Mouse (Mus musculus): ENCODE data around the gene Ddx28. TPM values are rescaled to one million over a fixed set of nuclear protein-coding genes. Genes with fewer than 3 reads are reported as not detected.
A peak's percentile ranks its signal among the peaks of the same experiment; 100 is the strongest.

Ddx28 gene
- 10 to 100 TPM; 10.4 to 10.7 TPM for total RNA-seq (2021)
- long read RNA-seq, experiment 1, transcript Ddx28-201 (1 exons, 2,262 nt), result major isoform, 15 of 15 reads
- long read RNA-seq, experiment 1, partial matches to known transcripts, result 0 of 15 reads
- long read RNA-seq, experiment 1, other reads (novel, unspliced or antisense), result 0 of 15 reads
- long read RNA-seq, experiment 2, transcript Ddx28-201 (1 exons, 2,262 nt), result major isoform, 24 of 24 reads
- long read RNA-seq, experiment 2, partial matches to known transcripts, result 0 of 24 reads
- long read RNA-seq, experiment 2, other reads (novel, unspliced or antisense), result 0 of 24 reads

GRCm38 (mm10) chr8:106011643-106011986 lies at the start of gene Ddx28:
TSS of gene Ddx28 (minus strand) at chr8:106011882.
- Histone ChIP-seq H3K4me3 (peak within 1 kb of the TSS; percentile 93), H3K27ac (peak within 1 kb of the TSS; percentile 91)
- no peak for TF ChIP-seq CTCF (IDR thresholded peaks at IDR 0.05)
- DNase-seq, result no peak
- intact Hi-C loops (cut with DNase I), result loop anchor here (1.0 to 5.0 kb wide), 2 partner anchors 74 to 110 kb away; partner anchors contain the start of gene Psmb10

- H3K27ac ChIP-seq, result peak overlapping the region; percentile 99
- intact Hi-C loops (cut with DNase I), result no loop called here
- TF ChIP-seq CTCF (IDR thresholded peaks at IDR 0.05), result no peak
- H3K4me3 ChIP-seq, result peak overlapping the region; percentile 98
- DNase-seq, result no peak
Observed at GRCm38 (mm10) chr8:106060521-106060920, 48.8 kb upstream of the Ddx28 start.

- Histone ChIP-seq H3K4me3 (peak overlapping the region; percentile 98), H3K27ac (peak overlapping the region; percentile 99)
- peak; percentile 80 for DNase-seq
- intact Hi-C loops (cut with DNase I), result no loop called here
- TF ChIP-seq CTCF (IDR thresholded peaks at IDR 0.05), result no peak
Observed at GRCm38 (mm10) chr8:106059613-106060371, 48.1 kb upstream of the Ddx28 start.

- no peak for TF ChIP-seq CTCF (IDR thresholded peaks at IDR 0.05)
- intact Hi-C loops (cut with DNase I), result no loop called here
Observed at GRCm38 (mm10) chr8:106058731-106059612, 47.3 kb upstream of the Ddx28 start, which contains the start of gene Nfatc3. TSS of gene Nfatc3 (plus strand) at chr8:106058840.

GRCm38 (mm10) chr8:106056455-106056982 lies 44.8 kb upstream of the Ddx28 start:
- TF ChIP-seq CTCF (IDR thresholded peaks at IDR 0.05), result no peak

More at GRCm38 (mm10) chr8:106058731-106059612, 47.3 kb upstream of the Ddx28 start, which contains the start of gene Nfatc3:
- H3K27ac ChIP-seq, result peak within 1 kb of the TSS; percentile 99
- DNase-seq, result peak; percentile 99
- peak within 1 kb of the TSS; percentile 98 for H3K4me3 ChIP-seq

GRCm38 (mm10) chr8:106055038-106055437 lies 43.4 kb upstream of the Ddx28 start:
- intact Hi-C loops (cut with DNase I), result no loop called here
- Histone ChIP-seq H3K27ac (peak overlapping the region; percentile 71), H3K4me3 (no peak overlapping the region)
- TF ChIP-seq CTCF (IDR thresholded peaks at IDR 0.05), result no peak
- no peak for DNase-seq

More at GRCm38 (mm10) chr8:106056455-106056982, 44.8 kb upstream of the Ddx28 start:
- H3K4me3 ChIP-seq, result no peak overlapping the region
- DNase-seq, result no peak
- H3K27ac ChIP-seq, result no peak overlapping the region
- intact Hi-C loops (cut with DNase I), result no loop called here

- Histone ChIP-seq H3K4me3 (no peak overlapping the region), H3K27ac (peak overlapping the region; percentile 71)
- no peak for TF ChIP-seq CTCF (IDR thresholded peaks at IDR 0.05)
- intact Hi-C loops (cut with DNase I), result no loop called here
- peak; percentile 43 for DNase-seq
Observed at GRCm38 (mm10) chr8:106054190-106054811, 42.6 kb upstream of the Ddx28 start.

GRCm38 (mm10) chr8:106052510-106053089 lies 40.9 kb upstream of the Ddx28 start:
- TF ChIP-seq CTCF (IDR thresholded peaks at IDR 0.05), result no peak
- no peak overlapping the region for H3K4me3 ChIP-seq
- H3K27ac ChIP-seq, result no peak overlapping the region
- DNase-seq, result no peak
- intact Hi-C loops (cut with DNase I), result no loop called here

GRCm38 (mm10) chr8:106051068-106051467 lies 39.4 kb upstream of the Ddx28 start:
- Histone ChIP-seq H3K27ac (peak overlapping the region; percentile 59), H3K4me3 (no peak overlapping the region)
- no peak for TF ChIP-seq CTCF (IDR thresholded peaks at IDR 0.05)
- no peak for DNase-seq
- intact Hi-C loops (cut with DNase I), result no loop called here

GRCm38 (mm10) chr8:106049840-106050239 lies 38.2 kb upstream of the Ddx28 start:
- TF ChIP-seq CTCF (IDR thresholded peaks at IDR 0.05), result no peak
- no peak for DNase-seq
- Histone ChIP-seq H3K4me3 (no peak overlapping the region), H3K27ac (no peak overlapping the region)
- intact Hi-C loops (cut with DNase I), result no loop called here

GRCm38 (mm10) chr8:106047854-106048630 lies 36.4 kb upstream of the Ddx28 start:
- Histone ChIP-seq H3K27ac (no peak overlapping the region), H3K4me3 (no peak overlapping the region)
- intact Hi-C loops (cut with DNase I), result no loop called here
- no peak for TF ChIP-seq CTCF (IDR thresholded peaks at IDR 0.05)
- DNase-seq, result no peak

Measured in gastrocnemius, adult 2 months (tissue).